Mouse (Mus musculus) spleen, adult 12 weeks (tissue): ENCODE data around the gene Pcdh19.
"Not testable (repeated sequence)": the region's sequence is repeated elsewhere in the genome, so short reads cannot be mapped to it uniquely, and the experiment has no call there.

ENCODE experiments used
- DNase-seq: peaks from one replicate; pipeline ENCODE4 v3.0.0; 2022; ENCODE audit warnings: low spot score

Gene Pcdh19

GRCm38 (mm10) chrX:133688840-133689239, at the start of gene Pcdh19:
Gene Pcdh19, minus strand, starts transcription at chrX:133688987.
- DNase-seq, result no peak

- DNase-seq, result no peak
These were observed 47.1 kb upstream of the Pcdh19 start for GRCm38 (mm10) chrX:133735871-133736270.

DNA sequence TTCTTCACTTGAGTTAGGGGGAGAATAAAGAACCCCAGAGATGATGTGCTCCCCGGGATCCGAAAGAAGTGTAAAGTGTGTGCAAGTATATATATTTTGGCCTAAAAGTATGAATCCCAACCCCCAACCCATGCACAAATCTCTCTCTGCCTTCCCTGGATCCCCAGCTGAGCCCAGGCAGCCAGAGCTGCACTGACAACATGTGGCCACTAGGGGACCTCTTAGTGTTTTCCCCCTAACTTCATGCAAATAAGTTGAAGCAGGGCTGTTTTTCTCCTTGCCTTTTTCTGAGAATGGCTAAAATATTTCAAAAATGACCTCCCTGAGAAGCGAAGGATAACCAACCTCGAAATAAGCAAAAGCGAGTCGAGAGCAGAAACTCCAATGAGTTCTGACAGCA, 46.2 kb upstream of the Pcdh19 start:
- no peak for DNase-seq

- DNase-seq, result no peak
These were observed 32.7 kb upstream of the Pcdh19 start for GRCm38 (mm10) chrX:133721517-133721916.

GRCm38 (mm10) chrX:133710621-133711020, 21.8 kb upstream of the Pcdh19 start:
- DNase-seq, result no peak

- DNase-seq, result no peak
These were observed 14.1 kb upstream of the Pcdh19 start for GRCm38 (mm10) chrX:133702902-133703301.

- DNase-seq, result not testable (repeated sequence)
These were observed 9.1 kb upstream of the Pcdh19 start for GRCm38 (mm10) chrX:133697871-133698270.

DNA sequence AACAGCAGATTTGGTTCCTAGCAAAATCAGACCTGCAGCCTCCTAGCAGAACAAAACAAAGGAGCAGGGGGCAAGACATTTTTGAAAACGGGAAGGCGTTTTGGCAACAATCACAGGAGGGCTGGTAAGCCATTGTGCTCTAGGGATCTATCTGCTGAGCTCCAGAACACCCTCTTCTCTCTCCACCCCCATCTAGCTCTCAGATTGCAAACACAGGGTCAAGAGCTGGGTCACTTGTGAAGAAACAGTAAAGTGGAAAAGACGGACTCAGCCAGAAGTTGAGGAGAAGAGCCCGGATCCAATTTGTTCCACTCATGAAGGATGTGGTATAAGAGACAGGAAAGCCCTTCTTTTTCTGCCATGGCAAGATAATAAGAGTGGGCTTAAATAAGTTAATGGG, 7.7 kb upstream of the Pcdh19 start:
- DNase-seq, result no peak

- DNase-seq, result no peak
These were observed 4.4 kb upstream of the Pcdh19 start for GRCm38 (mm10) chrX:133693037-133693760.

DNA sequence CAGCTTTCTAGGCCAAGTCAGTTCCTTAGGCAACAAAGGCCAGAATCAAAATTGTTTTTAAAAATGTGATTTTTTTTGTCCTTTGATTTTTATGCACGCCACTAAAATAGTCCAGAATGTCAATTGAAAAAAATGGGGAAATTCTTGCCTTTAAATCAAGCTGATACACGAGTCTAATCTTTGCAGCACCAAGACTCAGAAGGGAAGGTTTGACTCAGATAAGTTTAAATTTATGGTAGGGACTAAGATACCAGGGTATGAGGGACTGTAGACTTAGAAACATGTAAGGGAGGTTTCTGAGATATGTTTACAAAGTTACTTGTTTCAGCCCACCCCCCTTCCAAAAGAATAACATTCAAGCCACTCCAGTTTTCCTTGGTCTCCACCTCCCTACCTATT, 3.6 kb upstream of the Pcdh19 start:
- DNase-seq, result no peak

GRCm38 (mm10) chrX:133691581-133692391, 3.0 kb upstream of the Pcdh19 start:
- DNase-seq, result no peak

DNA sequence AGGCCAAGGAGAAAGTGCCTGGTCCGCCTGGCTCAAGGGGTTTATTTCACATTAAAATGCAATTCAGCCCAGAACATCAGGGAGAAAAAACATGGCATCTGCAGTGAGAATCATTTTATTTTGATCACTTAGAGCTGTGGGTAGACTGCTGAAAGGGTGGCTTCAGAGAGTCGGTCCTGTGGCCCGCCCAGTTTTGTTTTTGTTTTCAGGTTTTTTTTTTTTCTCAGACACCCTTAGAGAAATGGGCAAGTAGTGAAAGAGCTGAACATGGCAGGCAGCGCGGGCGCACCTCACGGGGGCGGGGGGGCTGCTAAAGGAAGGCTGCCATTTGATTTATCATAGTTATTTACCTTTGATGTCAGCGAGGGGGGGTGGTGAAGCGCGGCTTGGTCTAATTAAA, 2.0 kb upstream of the Pcdh19 start:
- DNase-seq, result no peak

DNA sequence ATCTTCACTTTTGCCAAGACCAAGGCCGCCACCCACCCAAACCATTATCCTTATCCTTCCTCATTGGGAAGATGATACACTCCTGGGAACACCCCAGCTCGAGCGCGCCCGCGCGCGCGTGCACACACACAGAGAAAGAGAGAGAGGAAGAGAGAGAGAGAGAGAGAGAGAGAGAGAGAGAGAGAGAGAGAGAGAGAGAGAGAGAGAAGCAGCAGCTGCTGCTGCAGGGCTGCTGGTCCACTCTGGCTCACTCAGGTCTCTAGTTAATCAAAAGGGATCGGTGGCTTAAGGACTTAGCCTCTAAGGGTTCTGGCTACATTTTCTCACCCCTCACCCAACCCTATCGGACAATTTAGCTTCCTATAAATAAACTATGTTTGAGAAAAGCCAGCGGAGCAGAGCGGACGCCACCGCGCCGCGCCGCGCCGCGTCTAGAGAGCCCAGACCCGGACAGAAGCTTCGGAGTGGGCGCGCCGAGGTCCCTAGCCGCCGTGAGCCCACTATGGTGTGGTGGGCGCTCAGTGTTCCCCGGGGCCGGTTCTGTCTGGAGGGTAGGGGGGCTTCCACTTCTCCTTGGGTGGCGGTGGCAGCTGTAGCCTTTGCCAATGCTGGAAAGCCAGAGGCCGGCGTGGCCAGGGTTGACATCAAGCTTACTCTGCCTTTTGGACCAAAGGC, 926 bp upstream of the Pcdh19 start:
- DNase-seq, result no peak

DNA sequence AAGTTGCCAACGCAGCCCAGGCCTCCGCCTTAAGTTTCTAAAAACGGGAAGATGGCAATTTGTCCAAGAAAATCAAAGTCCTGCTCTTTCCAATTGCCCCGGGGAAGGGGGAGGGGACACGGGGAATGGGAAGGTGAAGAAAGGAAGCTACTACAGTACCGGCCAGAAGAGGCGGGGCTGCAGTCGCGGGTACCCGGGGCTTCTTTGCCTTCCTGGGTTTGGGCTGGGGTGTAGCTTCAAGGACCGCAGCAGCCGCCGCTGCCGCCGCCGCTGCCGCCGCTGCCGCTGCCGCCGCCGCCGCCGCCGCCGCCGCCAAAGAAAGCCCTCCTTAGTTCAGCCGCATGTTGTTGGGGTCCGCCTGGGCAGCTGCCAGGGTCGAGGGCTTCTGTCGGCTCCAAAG, 631 bp downstream of the Pcdh19 start:
- DNase-seq, result no peak

GRCm38 (mm10) chrX:133687666-133688151, 1.1 kb downstream of the Pcdh19 start:
- DNase-seq, result no peak

- no peak for DNase-seq
These were observed 2.1 kb downstream of the Pcdh19 start for GRCm38 (mm10) chrX:133686533-133687311.

GRCm38 (mm10) chrX:133685572-133685971, 3.2 kb downstream of the Pcdh19 start:
- DNase-seq, result no peak

DNA sequence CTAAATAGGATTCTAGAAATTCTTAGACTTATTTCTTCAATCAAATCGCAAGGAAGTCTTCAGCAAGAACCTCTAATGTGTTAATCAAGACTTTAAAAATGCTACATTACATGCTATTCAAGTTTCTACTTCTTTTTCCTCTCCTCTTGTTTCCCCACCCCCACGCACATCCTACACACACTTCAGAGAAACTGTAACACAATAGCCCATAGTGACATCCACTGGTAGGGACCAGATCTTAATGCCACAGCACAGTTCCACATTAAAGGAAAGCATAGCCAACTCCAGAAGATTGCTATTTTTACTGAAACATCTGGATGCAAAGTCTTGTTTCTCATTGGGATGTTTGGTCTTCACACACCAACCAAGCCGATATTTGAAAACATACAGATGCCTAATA, 4.8 kb downstream of the Pcdh19 start:
- no peak for DNase-seq

GRCm38 (mm10) chrX:133675121-133675520, 13.7 kb downstream of the Pcdh19 start:
- no peak for DNase-seq

- no peak for DNase-seq
These were observed 15.0 kb downstream of the Pcdh19 start for GRCm38 (mm10) chrX:133673796-133674195.

- DNase-seq, result no peak
These were observed 28.7 kb downstream of the Pcdh19 start for GRCm38 (mm10) chrX:133660111-133660510.
